Mouse (Mus musculus): ENCODE results near the gene Bpifc.

Bpifc gene

DNA sequence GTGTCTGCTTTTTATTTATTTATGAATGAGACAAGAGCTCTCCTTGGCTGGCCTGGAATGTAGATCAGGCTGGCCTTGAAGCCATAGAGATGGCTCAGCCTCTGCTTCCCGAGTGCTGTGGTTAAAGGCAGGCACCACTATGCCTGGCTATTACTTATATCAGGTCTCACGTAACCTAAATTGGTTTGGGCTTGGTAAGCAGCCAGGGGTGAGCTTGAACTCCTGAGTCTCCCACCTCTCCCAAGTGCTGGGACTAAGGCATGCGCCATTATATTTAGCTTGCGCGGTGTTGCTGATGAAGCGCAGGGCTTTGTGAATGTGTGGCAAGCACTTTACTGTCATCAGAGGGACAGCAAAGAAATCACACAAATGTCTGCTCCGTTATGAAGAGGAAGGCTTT lies 6.1 kb upstream of the Bpifc start:
- no peak for DNase-seq (ENCODE audit: low read depth, low spot score)

DNA sequence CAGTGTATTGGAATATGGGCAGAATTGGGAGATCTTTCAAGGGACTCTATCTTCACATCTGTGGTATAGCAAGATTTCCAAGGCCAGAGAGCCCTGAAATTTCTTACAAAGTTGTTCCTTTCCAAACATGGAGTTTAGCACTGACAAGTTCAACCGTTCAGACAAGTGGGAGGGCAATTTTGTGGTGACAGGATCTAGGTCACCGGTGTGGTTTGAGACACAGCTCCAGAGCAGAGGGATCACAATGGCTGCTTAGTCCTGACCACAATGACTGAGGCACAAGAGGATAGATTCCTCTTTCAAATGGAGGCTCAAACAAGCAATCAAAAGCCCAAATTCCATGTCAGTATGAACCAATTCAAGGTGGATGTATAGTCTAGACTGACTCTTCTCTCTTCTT lies 523 bp downstream of the Bpifc start:
- no peak for DNase-seq (ENCODE audit: low read depth, low spot score)

- DNase-seq (ENCODE audit: low read depth, low spot score), result no peak
Measured at GRCm38 (mm10) chr10:86010636-86011035, 1.1 kb downstream of the Bpifc start.

- no peak for DNase-seq (ENCODE audit: low read depth, low spot score)
Measured at GRCm38 (mm10) chr10:86009688-86010087, 2.0 kb downstream of the Bpifc start.

- DNase-seq (ENCODE audit: low read depth, low spot score), result no peak
Measured at GRCm38 (mm10) chr10:86006455-86006854, 5.2 kb downstream of the Bpifc start.

- no peak for DNase-seq (ENCODE audit: low read depth, low spot score)
Measured at GRCm38 (mm10) chr10:86000447-86000846, 11.2 kb downstream of the Bpifc start.

- no peak for DNase-seq (ENCODE audit: low read depth, low spot score)
Measured at GRCm38 (mm10) chr10:85994543-85995104, 17.1 kb downstream of the Bpifc start.

DNA sequence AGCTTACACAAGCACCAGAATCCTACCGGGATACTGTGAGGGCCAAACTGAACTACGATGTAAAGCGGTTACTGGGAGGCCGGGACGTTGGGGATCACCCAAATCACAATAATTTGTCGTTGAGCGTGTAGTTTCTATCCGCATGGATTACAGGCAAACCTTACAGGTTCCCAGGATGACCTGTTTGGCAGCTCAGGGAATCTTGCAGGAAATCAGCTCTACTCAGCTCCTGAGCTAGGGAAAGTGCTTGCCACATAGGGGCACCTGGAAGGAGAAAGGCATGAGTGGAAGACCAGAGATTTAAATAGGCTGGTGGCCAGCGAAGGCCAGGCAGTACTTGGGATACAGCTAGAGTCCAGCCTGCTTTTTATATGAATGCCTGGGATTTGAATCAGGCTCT lies 17.9 kb downstream of the Bpifc start:
- DNase-seq (ENCODE audit: low read depth, low spot score), result no peak

DNA sequence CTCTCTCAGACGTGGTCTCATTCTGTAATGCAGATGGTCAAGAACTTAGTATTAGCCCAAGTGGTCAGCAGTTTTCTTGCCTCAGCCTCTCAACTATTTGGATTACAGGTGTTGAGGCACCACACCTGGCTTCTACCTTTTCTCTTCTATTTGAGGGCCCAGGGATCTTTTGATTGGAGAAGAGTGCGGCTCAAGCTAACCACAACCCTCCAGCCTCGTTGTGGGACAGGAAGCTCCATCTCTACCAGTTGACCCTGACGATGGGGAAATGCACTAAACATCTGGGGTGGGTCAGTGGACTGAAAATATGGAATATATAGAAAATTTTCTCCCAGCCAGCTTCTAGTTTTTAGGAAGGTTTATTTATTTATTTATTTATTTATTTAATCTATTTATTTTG lies 19.3 kb downstream of the Bpifc start:
- DNase-seq (ENCODE audit: low read depth, low spot score), result no peak

GRCm38 (mm10) chr10:85989412-85990115 lies 22.1 kb downstream of the Bpifc start:
- no peak for DNase-seq (ENCODE audit: low read depth, low spot score)

DNA sequence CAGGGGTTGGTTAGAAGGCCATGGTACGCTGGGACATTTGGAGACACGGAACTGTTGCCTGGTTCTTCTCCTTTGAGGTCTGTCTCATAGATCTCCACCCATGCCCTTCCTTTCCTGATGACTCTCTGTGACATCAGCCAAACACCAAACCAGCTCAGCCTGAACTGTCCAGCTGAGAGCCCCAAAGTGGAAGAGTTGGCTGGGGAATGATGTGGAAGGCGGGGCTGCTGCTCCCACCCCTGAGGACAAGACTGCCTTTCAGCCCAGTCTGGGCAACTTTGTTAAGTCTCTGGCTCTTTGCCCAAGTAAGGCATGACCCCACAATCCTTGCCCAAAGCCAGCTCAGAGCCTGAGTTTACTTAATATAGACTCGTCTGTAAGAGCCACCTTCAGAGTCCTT lies 38.8 kb downstream of the Bpifc start:
- no peak for DNase-seq (ENCODE audit: low read depth, low spot score)

DNA sequence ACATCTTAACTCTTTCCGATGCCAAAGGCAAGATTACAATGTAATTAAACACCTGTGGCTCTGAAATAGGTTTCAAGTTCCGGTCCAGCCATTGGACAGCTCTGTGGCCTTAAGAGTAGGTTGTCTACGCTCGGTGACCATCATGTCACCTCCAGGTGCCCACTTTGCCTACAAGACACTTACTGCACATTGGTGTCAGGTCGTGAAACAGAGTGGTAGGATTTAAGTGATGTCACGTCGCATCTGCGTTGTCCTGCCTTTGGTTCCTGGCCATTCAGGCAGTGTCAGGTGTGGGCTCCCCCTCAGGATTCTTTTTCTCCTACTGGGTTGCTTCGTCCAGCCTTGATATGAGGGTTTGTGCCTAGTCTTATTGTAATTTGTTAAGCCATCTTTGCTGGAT lies 39.9 kb downstream of the Bpifc start:
- no peak for DNase-seq (ENCODE audit: low read depth, low spot score)

DNA sequence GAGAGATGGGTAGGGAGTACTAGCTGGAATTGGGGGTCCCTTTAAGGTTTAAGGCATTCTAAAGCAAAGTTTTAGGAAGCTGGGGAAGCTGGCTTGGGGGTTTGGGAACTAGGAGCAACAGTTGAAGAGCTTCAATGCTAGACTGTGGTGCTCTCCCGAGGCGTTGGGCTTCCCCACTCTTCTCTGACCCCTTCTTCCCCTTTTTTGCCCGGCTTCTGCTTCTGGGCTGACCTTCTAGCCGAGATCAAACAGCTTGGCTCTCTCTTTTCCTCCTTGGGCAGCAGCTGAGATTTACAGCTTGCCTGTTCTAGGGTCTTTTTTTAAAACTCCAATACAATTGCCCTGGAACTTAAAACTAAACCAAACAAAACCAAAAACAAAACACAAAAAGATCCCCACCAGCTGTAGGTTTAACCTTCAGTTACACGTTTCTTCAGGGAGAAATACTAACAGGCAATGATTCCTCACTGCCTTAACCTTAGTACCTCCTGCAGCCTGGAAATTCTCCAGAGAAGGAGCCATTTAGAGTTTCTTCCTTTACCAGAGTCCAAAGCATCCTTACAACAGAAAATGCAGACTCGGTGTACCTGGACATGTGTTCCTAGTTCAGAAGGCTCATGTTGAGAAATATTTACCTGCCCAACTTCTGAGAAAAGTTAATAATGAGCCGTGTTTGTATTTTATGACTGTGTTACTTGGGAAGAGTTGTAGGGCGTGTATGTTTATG lies 41.6 kb downstream of the Bpifc start:
- DNase-seq (ENCODE audit: low read depth, low spot score), result no peak

- DNase-seq (ENCODE audit: low read depth, low spot score), result no peak
Measured at GRCm38 (mm10) chr10:85968731-85969130, 43.0 kb downstream of the Bpifc start.

DNA sequence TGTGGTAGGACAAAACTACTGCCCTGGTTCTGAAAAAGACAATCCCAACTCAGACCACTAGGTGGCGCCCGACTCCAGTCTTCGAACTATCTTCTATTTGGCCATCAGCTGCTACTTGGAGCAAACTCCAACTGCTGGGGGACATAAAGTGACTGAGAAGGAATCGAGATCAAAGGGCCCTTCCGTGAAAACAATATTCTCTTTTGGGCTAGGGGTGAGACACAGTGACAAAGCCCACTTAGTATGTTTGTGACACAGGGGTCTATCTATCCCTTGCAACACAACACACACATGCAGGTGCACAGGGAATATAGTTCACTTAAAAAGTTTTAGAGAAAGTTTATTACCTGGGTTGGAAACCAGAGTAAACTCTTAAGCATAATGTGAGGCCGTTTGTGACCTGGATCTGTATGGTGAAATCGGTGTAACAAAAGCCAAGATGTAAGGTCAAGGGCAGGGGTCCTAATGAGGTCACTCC lies 43.5 kb downstream of the Bpifc start:
- peak; percentile 45 for DNase-seq (ENCODE audit: low read depth, low spot score)

- no peak for DNase-seq (ENCODE audit: low read depth, low spot score)
Measured at GRCm38 (mm10) chr10:85967411-85968156, 44.1 kb downstream of the Bpifc start.

DNA sequence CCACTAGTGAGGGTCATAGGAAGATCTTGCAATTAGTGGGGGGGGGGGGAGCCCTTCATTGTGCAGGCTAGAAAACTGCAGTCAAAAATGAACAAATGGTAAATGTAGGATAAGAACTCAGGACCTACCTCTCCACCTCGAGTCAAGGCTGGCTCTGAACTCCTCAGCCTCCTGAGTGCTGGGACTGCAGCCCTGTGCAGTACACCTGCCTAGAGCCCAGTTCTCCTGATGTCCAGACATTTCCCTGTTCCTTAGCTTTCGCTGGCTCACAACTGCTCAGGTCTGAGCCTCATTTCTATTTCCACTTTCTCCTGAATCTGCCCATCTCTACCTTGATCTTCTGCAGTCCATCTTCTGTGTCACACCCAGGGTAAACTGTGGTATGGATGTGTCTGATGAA lies 45.2 kb downstream of the Bpifc start:
- no peak for DNase-seq (ENCODE audit: low read depth, low spot score)

DNA sequence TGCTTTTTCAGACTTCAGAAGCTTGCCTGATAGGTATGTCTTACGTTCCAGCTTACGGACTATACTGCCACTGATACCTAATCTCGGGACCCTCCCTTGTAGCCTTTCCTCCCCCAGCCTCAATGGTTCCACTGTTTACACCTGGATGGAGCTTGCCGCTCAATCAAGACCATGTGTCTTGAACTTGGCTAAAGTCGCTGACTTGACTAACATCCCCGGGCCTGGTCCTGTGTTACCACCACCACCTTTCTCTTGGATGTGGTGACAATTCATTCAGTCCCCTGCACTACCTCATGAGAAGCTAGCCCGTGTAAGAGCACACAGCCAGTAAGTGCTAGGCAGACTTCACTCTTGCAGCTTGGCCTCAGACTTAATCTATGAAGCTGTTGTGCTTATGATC lies 47.4 kb downstream of the Bpifc start:
- DNase-seq (ENCODE audit: low read depth, low spot score), result no peak

DNA sequence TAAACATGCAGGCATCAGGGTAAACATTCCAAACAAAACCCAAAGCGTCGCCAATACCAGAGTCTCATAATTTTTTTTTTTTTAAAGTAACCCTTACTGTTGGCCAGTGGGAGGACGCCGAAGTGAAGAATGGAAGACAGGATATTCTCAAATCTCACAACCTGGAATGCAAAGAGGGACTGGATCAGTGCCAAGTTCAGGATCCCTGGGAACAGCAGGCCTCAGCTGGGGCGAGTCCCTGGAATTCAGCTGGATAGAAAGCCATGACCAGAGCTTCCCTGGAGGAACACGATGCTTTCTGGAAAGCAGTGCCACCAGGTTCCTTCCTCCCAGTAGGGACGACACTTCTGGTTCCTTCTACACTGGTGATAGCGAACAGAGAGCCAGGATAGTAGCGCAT lies 48.8 kb downstream of the Bpifc start:
- no peak for DNase-seq (ENCODE audit: low read depth, low spot score)

GRCm38 (mm10) chr10:85957464-85957950 lies 54.2 kb downstream of the Bpifc start, which contains the start of gene Rtcb:
Gene Rtcb, minus strand, starts transcription at chr10:85957823.
- peak; percentile 79 for DNase-seq (ENCODE audit: low read depth, low spot score)

- no peak for DNase-seq (ENCODE audit: low read depth, low spot score)
Measured at GRCm38 (mm10) chr10:85956871-85957419, 54.8 kb downstream of the Bpifc start.

DNA sequence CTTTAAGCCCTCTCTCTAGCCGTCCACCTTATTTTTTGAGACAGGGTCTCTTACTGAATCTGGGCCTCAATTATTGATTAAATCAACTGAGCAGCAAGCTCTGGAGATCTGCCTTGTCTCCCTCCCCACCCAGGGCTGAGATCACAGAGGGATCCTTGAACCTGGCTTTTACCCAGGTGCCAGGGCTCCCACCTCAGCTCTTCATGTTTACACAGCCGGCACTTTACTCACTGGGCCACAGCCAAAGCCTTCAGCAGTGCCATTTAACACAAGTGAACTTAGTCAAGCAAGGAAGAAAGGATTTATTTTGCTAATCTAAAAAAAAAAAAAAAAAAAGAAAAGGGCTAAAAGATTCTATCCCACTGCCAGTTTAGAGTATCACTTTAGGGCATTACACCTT lies 57.3 kb downstream of the Bpifc start:
- no peak for DNase-seq (ENCODE audit: low read depth, low spot score)
